Mouse (Mus musculus): Measurements from ENCODE around the gene Asprv1.

The Asprv1 gene

DNA sequence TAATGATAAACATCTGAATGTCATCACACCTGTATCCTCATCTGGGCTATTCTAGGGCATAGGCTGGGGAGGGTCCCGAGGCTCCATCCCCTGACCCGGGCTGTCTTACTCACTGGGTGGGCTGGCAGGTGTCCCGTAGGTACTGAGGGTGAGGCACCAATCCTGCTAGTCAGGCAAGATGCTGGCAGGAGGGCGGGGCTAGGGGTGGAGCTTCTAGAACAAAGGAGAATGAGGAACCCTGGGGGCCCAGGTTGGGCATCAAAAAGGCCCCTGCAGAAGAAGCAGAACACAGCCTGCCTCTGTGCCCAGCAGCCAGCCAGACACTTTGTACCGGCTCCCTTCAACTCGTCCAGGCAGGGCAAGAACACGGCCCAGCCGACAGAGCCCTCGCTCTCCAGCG is at the start of gene Asprv1:
TSS of gene Asprv1 (plus strand) at position 219 of the 400 bp plus-strand sequence.
- DNase-seq (ENCODE audit: low read depth in 1 of 2, low spot score in 2 of 2) = no peak

DNA sequence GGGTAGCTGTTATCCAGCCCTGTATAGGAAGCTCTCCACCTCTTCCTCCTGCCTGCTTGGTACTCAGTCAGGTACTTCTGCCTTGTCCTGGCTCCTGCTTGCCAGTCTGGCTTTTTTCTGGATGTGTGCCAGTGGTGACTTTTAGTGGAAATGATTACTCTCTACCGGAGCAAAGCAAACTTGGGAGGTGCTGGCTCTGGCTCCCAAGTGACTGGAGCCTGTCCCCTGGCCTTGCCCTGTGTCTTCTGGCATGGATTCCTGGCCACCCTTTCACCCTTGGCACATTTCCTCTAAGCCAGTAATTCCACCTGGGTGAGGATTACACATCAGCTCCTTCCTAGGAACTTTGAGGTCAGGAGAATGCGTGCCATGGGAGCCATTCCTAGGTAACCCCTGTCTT is 49.6 kb upstream of the Asprv1 start:
- no peak for DNase-seq (ENCODE audit: low read depth in 1 of 2, low spot score in 2 of 2)

DNA sequence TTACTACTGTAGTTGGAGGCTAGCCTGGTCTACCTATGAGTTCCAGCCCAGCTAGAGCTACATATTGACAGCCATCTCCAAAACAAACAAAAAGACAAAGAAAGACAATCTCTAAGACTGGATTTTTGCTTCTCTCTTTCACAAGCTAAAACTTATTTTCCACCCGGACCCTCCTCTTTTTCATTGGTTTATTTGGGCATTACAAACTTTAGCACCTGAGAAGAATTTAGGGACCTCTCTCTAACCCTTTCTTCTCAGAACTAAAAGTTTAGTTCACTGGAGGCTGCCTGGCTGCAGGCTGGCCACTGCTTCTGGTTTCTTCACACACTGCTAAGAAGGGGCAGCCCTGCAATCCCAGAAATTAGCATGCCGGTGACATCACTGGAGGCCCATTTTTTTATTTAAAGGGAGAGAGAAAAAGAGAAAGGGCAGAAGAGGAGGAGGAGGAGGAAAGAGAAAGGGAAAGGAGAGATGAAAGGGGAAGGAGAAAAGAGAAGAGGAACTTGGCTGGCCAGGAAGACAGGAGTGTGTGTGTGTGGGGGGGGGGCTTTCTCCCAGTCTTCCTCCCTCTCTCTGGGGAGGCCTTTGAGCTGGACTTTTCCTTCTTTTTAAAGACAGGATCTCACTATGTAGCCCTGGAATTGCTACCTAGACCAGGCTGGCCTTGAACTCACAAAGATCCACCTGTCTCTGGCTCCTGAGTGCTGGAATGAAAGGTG is 48.7 kb upstream of the Asprv1 start:
- DNase-seq (ENCODE audit: low read depth in 1 of 2, low spot score in 2 of 2) = no peak

DNA sequence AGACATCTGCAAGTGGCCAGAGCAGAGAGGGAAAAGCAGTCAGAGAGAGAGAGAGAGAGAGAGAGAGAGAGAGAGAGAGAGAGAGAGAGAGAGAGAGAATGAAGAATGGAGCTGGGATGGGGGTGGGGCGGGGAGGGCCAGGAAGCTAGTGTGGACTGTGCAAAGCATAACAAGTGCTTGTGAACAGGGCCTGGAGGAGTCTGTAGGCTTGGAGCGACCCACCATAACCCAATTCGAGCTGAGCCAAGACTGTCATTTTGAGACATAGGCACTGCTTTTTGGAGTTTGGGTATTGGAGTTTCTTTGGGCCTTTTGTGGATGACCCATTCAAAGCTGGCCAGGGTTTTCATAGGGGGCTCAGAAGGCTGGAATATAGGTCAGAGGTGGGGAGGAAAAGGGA is 48.0 kb upstream of the Asprv1 start:
- DNase-seq (ENCODE audit: low read depth in 1 of 2, low spot score in 2 of 2) = no peak

DNA sequence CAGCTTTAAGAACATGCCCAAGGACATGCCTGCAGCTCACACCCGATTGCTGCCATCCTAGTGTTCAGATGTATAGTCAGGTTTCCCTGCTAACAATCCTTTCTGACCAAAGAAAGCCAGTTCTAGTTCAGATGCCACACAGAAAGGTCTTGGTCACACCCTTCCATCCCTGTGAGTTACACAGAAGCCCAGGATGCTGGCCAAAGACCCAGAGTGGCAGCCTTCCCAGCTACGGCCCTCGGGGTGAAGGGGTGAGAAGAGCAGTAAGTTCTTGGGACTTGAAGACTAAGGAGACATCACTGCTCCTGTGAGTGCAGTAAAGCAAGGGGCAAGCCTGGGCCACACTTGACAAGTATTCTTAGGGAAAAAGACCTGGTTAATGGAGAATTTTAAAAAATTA is 44.8 kb upstream of the Asprv1 start:
- DNase-seq (ENCODE audit: low read depth in 1 of 2, low spot score in 2 of 2) = no peak

DNA sequence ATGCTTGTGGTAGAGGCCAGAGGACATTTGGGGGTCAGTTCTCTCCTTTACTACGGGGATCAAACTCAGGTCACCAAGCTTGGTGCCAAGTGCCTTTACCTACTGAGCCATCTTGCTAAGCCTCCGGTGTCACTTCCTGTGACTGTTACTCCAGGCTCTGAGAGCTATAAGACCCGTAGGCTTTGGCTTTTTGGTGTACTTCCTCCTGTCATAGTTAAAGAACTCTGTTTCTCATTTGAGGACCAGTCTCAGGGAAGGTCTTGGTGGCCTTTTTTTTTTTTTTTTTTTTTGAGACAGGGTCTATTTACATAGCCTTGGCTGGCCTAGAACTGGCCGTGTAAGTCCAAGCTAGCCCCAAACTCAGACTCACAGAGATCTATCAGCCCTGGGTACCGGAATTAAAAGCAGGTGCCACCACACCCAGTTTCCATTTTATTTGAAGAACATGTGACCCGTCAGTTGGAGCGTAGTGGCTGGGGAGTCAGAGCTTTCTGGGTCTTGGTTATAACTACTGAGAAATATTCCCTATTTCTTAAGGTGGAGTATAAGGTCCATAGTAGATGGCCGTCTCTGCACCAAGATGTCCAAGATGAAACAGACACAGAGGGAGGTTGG is 44.3 kb upstream of the Asprv1 start:
- DNase-seq (ENCODE audit: low read depth in 1 of 2, low spot score in 2 of 2) = no peak

DNA sequence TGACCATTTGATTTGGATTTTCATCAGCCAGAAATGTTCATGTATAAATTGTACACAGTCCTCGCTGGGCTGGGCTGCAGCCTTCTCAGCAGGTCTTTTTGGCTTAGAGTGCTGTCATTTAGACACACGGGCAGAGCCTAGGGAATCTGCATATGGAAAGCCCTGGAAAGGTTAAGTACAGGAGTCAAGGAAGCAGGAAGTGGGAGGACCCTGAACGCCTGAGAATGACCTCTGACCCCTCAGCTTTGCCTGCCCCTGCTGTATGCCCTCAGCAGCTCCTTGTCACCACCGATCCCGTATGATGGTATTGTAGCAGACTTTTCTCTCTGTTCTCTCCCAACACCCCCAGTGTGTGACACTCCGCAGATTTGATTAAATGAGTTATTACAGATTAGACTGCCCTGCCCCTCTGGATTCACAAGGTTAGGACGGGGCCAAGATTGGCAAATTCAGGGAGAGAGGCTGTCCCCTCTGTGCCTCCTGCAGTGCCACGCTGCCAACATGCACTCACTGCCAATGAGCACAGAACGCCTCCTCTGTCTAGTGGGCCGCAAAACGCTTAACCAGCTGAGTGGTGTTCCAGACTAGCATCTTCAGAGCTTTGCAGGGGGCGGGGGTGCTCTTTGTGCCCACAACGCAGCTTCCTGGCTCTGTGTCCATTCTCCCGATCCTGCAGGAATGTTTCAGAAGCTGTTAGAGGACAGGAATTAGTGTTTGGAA is 43.5 kb upstream of the Asprv1 start:
- DNase-seq (ENCODE audit: low read depth in 1 of 2, low spot score in 2 of 2) = no peak

DNA sequence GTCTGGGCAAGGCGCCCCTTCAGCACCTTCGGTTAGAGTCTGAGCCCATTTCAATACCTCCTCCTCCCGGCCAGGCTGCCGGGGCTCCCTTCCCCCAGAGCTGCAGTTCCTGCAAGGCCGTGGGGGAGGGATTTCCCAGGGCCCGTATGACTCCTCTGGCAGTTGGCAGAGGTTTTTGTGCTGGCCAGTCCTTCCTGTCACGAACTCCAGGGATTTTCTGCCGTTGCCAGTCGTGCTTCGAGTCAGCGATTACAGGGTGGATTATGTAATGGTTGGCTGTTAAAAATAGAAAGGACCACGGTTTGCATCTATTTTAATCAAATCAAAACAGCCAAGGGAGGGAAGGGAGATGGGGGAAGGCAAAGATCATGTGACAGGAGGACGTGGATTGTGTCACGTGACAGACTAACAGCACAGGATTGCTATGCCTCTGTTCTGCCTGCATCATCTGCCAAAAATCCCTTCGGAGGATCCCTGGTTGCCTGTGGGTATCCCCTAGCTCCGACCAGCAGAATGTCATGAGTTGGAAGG is 42.8 kb upstream of the Asprv1 start:
- peak; percentile 53 to 71 for DNase-seq (ENCODE audit: low read depth in 1 of 2, low spot score in 2 of 2)

DNA sequence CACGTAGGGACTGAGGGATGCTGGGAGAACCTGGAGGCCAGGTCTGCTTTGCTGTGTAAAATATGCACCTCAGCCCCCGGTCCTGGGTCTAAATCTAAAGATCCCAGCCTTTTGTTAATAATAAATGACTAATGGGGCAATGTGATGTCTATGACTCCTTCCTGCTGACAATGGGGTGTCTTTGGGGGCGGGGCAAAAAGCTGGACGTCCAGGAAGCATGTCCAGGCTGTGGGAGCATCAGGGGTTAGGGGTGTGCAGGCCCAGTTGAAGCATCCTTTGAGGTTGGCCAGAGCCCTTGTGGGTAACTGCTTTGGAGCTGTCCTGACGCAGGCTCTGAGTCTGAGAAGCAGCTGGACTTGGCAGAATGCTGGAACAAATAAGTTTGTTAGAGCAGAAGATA is 41.9 kb upstream of the Asprv1 start:
- no peak for DNase-seq (ENCODE audit: low read depth in 1 of 2, low spot score in 2 of 2)

DNA sequence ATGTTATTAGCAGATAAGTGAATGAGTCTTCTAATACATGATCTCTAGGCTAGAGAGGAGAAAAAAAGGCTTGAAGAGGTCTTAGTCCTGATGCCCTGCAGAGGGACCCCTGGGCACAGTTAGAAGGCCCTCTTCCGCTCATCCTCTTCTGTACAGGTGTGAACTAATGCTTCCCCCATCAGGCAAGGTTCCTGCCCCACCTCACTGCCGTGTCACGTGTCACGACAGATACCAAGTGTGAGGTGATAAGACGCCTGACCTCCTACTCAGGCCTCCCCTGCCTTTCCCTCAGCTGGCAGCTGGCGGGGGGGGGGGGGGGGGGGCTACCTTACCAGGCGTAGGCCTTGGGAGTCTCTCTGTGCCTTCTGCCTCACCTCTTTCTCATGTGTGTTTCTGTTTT is 39.5 kb upstream of the Asprv1 start:
- no peak for DNase-seq (ENCODE audit: low read depth in 1 of 2, low spot score in 2 of 2)

DNA sequence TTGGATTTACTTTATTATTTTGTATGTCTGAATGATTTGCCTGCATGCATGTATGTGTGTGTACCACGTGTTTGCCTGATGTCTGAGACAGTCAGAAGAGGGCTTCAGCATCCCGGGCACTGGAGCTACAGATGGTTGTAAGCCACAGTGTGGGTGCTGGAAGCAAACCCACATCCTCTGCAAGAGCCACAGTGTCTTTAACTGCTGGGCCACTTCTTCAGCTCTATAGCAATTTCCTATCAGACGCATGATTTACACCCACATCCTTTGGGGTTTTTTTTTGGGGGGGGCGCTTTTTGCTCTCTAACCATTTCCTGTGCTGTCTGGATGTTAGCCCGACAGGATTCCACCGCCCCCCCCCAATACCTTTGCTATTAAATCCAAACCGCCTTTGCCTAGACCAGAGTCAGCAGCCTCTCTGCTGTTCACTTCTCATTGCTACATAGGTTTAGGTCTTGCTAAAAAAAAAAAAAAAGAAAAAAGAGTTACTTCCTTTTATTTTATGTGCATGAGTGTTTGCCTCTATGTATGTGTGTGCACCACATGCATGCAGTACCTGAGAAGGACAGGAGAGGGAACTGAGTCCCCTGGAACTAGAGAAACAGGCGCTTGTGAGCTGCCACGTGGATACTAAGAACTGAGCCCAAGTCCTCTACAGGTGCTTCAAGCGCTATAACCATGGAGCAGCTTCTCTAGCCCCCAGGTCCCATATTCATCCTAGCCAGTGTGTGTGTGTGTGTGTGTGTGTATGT is 34.6 kb upstream of the Asprv1 start:
- no peak for DNase-seq (ENCODE audit: low read depth in 1 of 2, low spot score in 2 of 2)

DNA sequence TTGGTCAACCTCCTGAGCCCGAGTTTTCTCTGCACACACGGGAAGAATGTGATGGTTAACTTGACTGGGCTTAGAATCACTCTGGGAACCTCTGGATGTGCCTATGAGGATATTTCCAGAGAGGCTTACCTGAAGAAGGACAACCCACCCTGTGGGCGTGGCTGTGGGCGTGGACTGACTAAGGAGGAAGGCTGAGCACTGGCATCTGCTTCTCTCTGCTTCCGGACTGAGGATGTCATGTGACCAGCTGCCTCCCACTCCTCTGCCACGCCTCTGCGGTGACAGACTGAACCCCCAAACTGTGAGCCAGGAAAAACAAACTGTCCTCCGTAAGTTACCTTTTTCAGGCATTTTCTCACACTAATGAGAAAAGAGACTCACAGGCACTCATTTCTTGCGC is 33.3 kb upstream of the Asprv1 start:
- no peak for DNase-seq (ENCODE audit: low read depth in 1 of 2, low spot score in 2 of 2)

DNA sequence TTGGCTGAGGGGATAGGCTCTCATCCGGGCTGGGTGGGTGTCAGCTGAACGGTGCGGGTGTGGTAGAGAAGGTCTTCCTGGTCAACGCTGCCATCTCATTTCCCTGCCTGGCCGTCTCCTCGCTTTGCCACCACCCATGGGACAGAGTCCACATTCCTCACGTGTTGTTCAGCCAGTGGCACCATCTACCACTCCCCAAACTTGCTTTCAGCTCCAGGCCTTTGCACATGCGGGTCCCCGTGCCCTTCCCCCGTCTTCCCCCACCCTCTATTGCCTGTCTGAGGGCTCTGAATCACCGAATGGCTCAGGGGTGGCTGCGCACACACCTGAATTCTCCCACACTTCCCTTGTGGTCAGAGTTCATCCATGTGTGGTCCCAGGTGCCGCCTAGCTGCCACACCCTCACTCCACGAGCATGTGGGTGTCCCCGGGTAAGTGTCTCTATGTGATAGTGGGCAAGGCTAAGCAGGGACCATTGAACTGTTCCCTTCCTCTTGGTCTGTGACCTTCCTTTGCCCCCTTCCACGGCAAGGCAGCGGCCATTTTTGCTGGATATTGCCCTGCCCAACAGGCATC is 32.0 kb upstream of the Asprv1 start:
- no peak for DNase-seq (ENCODE audit: low read depth in 1 of 2, low spot score in 2 of 2)

DNA sequence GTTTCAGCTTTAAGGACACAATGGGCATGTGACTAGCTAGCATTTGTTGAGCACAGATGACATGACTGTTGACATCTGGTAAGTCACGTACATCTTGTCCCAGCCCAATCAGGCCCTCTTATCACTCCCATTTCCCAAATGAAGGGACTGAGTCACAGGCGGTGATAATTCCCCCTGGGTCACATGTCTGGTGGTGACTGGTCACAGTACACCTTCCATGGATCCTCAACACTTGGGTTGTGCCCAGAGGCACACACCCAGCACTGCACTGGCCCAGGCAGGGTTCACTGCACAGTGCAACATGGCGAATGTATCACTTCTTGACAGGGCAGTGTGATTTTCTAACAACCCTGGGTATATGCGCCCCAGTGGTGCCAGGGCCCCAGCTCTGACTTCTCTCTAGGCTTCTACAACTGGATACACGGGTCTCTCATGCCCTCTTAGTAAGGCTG is 29.2 kb upstream of the Asprv1 start:
- DNase-seq (ENCODE audit: low read depth in 1 of 2, low spot score in 2 of 2) = no peak

DNA sequence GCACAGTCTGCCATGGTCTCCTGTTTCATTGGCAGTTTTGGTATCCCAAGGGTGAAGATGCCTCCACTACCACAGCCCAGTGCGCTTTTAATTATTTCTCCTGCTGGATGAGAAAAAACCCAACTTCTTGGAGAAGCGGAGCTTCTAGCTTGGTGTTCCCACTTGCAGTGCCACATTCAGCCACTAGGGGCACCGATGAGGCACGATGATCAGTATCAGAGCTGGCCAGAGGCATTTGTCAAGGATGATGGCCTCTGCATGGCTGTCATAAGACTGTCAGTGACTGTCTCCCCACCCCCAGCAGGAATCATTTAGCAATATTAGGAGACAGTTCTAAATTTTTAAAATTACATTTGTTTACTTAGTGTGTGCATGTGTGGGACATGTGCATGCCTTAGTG is 28.8 kb upstream of the Asprv1 start:
- DNase-seq (ENCODE audit: low read depth in 1 of 2, low spot score in 2 of 2) = peak; percentile 73 to 75

DNA sequence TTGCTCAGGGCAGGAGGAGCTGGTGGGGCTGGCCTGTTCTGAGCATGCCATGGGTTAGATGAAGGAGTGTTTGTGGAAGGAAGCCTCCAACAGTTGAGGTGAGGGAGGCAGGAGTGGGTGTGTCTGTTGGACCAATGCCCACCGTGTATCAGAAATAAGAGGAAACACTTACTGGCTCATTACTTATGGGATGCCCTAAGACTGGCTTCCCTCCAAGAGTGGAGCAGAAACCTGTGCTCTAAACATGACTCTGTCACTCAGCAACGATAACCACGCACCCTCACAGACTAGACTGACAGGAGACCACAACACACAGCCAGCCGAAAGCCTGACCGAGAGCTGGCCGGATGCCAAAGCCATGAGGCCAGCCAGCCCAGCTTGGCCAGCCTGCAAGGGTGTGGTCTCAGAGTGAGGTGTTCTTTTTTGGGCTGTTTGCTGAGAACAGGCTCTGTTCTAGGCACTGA is 28.0 kb upstream of the Asprv1 start:
- peak in 1 of 2 experiments; percentile 15 for DNase-seq (ENCODE audit: low read depth in 1 of 2, low spot score in 2 of 2)

DNA sequence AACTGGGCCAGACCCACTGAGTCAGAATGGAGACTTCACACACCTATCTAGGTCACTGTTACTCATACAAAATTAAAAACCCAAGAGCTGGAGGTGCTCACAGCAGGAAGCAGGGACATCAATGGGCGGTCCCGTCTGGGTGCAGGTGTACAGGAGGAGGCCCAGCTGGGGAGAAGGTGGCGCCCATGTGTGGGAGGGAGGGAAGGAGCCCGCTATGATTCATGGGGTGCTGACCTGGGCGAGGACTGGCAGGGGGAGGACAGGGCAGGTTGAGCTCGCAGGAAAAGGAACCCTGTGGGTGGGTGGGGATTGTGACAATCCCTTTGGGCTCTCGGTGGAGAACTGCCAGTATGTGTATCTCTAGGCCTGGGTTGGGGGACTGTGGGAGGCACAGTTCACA is 22.7 kb upstream of the Asprv1 start:
- DNase-seq (ENCODE audit: low read depth in 1 of 2, low spot score in 2 of 2) = no peak

DNA sequence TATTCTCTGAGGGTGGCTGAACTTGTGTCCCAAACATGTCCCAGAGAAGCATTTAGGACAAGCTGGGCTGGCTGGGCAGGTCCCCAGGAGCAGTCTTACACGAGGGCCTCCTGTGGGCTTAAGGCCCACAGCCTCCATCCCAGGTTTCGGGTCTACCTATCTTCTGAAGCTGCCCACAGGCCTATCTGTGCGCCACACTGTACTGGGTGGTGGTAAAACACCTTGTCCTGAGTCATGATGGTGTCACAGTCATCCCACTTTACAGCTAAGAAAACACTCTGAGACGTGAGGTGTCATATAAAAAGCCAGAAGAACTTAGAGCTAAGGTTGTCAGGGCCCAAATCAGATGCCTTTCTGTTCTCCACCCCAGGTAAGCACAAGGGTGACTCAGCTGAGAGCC is 21.7 kb upstream of the Asprv1 start:
- no peak for DNase-seq (ENCODE audit: low read depth in 1 of 2, low spot score in 2 of 2)

DNA sequence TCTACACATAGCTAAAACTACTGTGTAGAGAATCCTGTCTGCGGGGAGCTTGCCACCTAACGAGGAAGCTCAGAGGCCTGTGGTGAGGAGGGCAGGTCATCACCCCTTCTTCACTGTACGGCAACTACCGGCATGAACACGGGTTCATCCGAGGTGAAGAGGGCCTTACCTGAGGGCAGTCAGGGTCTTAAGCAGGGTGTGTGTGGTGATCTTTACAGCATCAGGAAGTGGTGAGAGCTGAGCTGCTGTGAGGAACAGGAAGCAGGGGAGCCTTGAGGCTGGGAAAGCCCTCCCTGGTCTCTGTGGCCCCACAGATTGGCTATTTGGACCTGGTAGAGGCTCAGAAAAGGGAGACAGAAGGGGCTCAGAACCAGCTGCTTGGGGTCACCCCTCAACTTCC is 20.5 kb upstream of the Asprv1 start:
- DNase-seq (ENCODE audit: low read depth in 1 of 2, low spot score in 2 of 2) = peak in 1 of 2 experiments; percentile 38

DNA sequence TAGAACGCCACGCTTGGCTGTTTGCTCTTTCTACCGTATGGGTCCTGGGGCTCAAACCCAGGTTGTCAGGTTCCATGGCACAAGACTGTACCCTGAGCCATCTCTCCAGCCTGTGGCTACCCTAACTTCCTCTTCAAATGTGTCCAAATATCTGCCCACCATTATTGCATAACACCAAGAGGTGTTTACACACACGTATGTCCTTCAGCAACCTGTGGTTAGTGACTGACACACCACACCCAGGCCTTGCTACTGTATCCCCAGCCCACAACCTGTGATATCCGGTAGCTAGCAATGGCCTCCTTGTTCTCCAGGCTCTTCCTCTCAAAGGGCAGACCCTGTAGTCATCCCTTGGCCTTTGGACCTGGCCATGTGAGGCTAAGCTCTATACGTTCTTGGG is 18.7 kb upstream of the Asprv1 start:
- no peak for DNase-seq (ENCODE audit: low read depth in 1 of 2, low spot score in 2 of 2)

DNA sequence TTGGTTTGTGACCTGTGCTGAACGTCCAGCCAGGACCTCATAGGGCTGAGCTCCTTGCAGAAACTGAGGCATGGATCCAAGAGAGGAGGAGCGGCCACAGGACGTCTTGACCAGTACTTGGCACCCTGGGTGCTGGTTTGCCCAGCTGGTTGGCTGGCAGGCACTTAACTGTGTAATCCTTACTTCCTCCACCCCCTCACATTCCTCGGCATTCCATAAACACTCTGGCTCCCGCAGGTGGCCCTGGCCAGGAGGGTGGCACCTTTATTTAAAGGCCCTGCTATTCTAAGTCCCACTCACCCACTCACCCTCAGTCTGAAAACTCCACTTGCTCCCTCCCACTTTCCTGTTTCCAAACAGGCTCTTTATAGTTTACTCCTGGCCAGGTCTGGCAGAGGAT is 17.2 kb upstream of the Asprv1 start:
- DNase-seq (ENCODE audit: low read depth in 1 of 2, low spot score in 2 of 2) = no peak
